29 mouse cellular contexts compared by ENCODE assay signal in genomic region chr17:44783143-44783542, GRCm38 (mm10). TPM values are rescaled to one million over a fixed set of nuclear protein-coding genes. Genes with fewer than 3 reads are reported as not detected.
DNase-seq lines count a peak whose midpoint lies in the region; ATAC-seq and TF ChIP-seq lines count a peak whose summit lies in the region.
"Had no signal": no experiment of that assay in that cellular context is flagged by ENCODE, and none has a peak within 500 bp of the region (broad histone marks: within the 10 kb centered on the region; RNA-seq: fewer than 3 reads in every experiment).

No protein-coding gene starts in this region.

- peak; percentile 46 for DNase-seq in heart, adult 11 months
- DNase-seq in heart, postnatal 4 days: no peak
- peak; percentile 49 for DNase-seq in 416B (ENCODE audit: low read depth)
- DNase-seq in gastrocnemius, postnatal 10 days: no peak
- no peak for DNase-seq in urinary bladder, postnatal 25 days (ENCODE audit: low spot score)
- no peak for DNase-seq in kidney, postnatal 36 days
- DNase-seq: adrenal gland, adult 2 months; cerebellum, adult 9-10 months; cerebellum, postnatal 36 days; kidney, adult 2 months; layer of hippocampus, postnatal 36 days; left cerebral cortex, postnatal 4 days; lung, postnatal 36 days; right cerebral cortex, postnatal 4 days; thymus, adult 18-20 months; thymus, postnatal 4 days had no signal

- TF ChIP-seq CTCF in bone marrow macrophage, adult 2 months (IDR thresholded peaks at IDR 0.05; ENCODE audit: low read depth, low read length): no peak

- TF ChIP-seq POLR2A in bone marrow macrophage, adult 2 months (IDR thresholded peaks at IDR 0.05; ENCODE audit: borderline replicate concordance, low read depth, low read length): no peak

- H3K4me1 ChIP-seq in bone marrow macrophage, adult 2 months (ENCODE audit: control insufficient read depth, insufficient read depth, low read length): peaks cover 33% of the 10 kb centered on the region

- no peak overlapping the region; the same call in 1 of the 2 replicates for H3K4me3 ChIP-seq in bone marrow macrophage, adult 2 months (ENCODE audit: insufficient read depth, low read length)
- H3K4me3 ChIP-seq: embryonic facial prominence, embryonic 13.5 days; forebrain, embryonic 10.5 days; hindbrain, embryonic 10.5 days; hindbrain, embryonic 15.5 days; lung, embryonic 15.5 days; midbrain, embryonic 10.5 days; midbrain, embryonic 15.5 days had no signal

- ATAC-seq in megakaryocyte, adult 5-6 weeks (ENCODE audit: poor library complexity, severe bottlenecking): peak; percentile 97
- ATAC-seq: activated CD4-positive, CD25-positive, alpha-beta regulatory T cell, adult 4 months; forebrain, embryonic 16.5 days; inflammation-experienced regulatory T-cells, adult 6 months; midbrain, embryonic 15.5 days had no signal

- peak overlapping the region; percentile 74 for H3K27ac ChIP-seq in bone marrow macrophage, adult 2 months (ENCODE audit: insufficient read depth, low read depth, low read length)
- H3K27ac ChIP-seq: embryonic facial prominence, embryonic 13.5 days; forebrain, embryonic 10.5 days; hindbrain, embryonic 10.5 days; hindbrain, embryonic 15.5 days; lung, embryonic 15.5 days; midbrain, embryonic 10.5 days; midbrain, embryonic 15.5 days; stomach, postnatal 0 days had no signal

RNA-seq across cellular contexts. Expression of gene Supt3, which starts 6.2 kb away (rescaled TPM):
- total RNA-seq in heart, postnatal 4 days (2021): 10 to 100 TPM; 17.6 to 19.2 TPM
- polyA plus RNA-seq in bone marrow macrophage, adult 2 months (2012; ENCODE audit: insufficient read depth, insufficient read length, missing spikeins): 14.5 and 15.4 TPM in 2 replicates
- total RNA-seq in megakaryocyte, adult 5-6 weeks (2015): 18.0 and 18.9 TPM in 2 replicates
- 7.8 and 9.8 TPM in 2 replicates for total RNA-seq in megakaryocyte, adult 5-6 weeks (2017)
- total RNA-seq in gastrocnemius, postnatal 10 days (2021): 10 to 100 TPM in 1 of 2 experiments, 1 to 10 TPM in 1; 9.3 to 12.7 TPM

RNA-seq across cellular contexts. Expression of gene Runx2, which starts 31.5 kb away (rescaled TPM):
- total RNA-seq in heart, postnatal 4 days (2021): under 1 TPM; 0.25 to 0.50 TPM
- polyA plus RNA-seq in bone marrow macrophage, adult 2 months (2012; ENCODE audit: insufficient read depth, insufficient read length, missing spikeins): 4.0 and 7.9 TPM in 2 replicates
- 48.1 and 52.6 TPM in 2 replicates for total RNA-seq in megakaryocyte, adult 5-6 weeks (2015)
- 15.6 and 20.8 TPM in 2 replicates for total RNA-seq in megakaryocyte, adult 5-6 weeks (2017)
- 1 to 10 TPM in 1 of 2 experiments, under 1 TPM in 1; 0.42 to 7.3 TPM for total RNA-seq in gastrocnemius, postnatal 10 days (2021)

Comparison
In these comparisons a context has a peak if more than half of its experiments do, and no peak if none do; other contexts are left out.
1. DNase-seq: peak in heart, adult 11 months (single experiment) and 416B (single experiment); none in heart, postnatal 4 days (single experiment), gastrocnemius, postnatal 10 days (single experiment), urinary bladder, postnatal 25 days (single experiment) and kidney, postnatal 36 days (0 of 2).